8 mouse cellular contexts compared by ENCODE assay signal in genomic region chr10:34280591-34281175, GRCm38 (mm10). TPM values are rescaled to one million over a fixed set of nuclear protein-coding genes. Genes with fewer than 3 reads are reported as not detected.
DNase-seq lines count a peak whose midpoint lies in the region; ATAC-seq and TF ChIP-seq lines count a peak whose summit lies in the region.

No protein-coding gene starts in this region.

- no peak for ATAC-seq in heart, embryonic 12.5 days (ENCODE audit: insufficient number of reproducible peaks, low FRiP score)
- no peak for ATAC-seq in kidney, embryonic 16.5 days (ENCODE audit: low FRiP score, low TSS enrichment)
- ATAC-seq in liver, embryonic 15.5 days (ENCODE audit: insufficient read depth): no peak
- ATAC-seq in neural tube, embryonic 12.5 days (ENCODE audit: low FRiP score, low read depth): no peak

- H3K9me3 ChIP-seq in heart, embryonic 12.5 days (replicated peaks): no peaks in the 10 kb centered on the region
- H3K9me3 ChIP-seq in kidney, embryonic 16.5 days (ENCODE audit: low read length): no peaks in the 10 kb centered on the region
- H3K9me3 ChIP-seq in liver, embryonic 15.5 days (replicated peaks): no peaks in the 10 kb centered on the region
- H3K9me3 ChIP-seq in neural tube, embryonic 12.5 days: no peaks in the 10 kb centered on the region

- peak; percentile 39 for TF ChIP-seq CTCF in cortical plate, adult 2 months (IDR thresholded peaks at IDR 0.05; ENCODE audit: extremely low read depth, insufficient read depth, low read length)

- no peaks in the 10 kb centered on the region for H3K36me3 ChIP-seq in heart, embryonic 12.5 days
- H3K36me3 ChIP-seq in kidney, embryonic 16.5 days (ENCODE audit: insufficient read depth, low read length): no peaks in the 10 kb centered on the region
- H3K36me3 ChIP-seq in liver, embryonic 15.5 days (replicated peaks): no peaks in the 10 kb centered on the region
- H3K36me3 ChIP-seq in neural tube, embryonic 12.5 days: no peaks in the 10 kb centered on the region

- no peak overlapping the region for H3K9ac ChIP-seq in heart, embryonic 12.5 days
- no peak overlapping the region for H3K9ac ChIP-seq in kidney, embryonic 16.5 days (replicated peaks; ENCODE audit: low read length)
- H3K9ac ChIP-seq in liver, embryonic 15.5 days: peak overlapping the region; percentile 32; the same call in 1 of the 2 replicates
- H3K9ac ChIP-seq in neural tube, embryonic 12.5 days: no peak overlapping the region

- no peaks in the 10 kb centered on the region; the same call in 1 of the 2 replicates for H3K4me1 ChIP-seq in cortical plate, adult 2 months (ENCODE audit: control insufficient read depth, insufficient read depth, low read length)
- peaks cover 13% of the 10 kb centered on the region for H3K4me1 ChIP-seq in heart, embryonic 12.5 days (replicated peaks)
- H3K4me1 ChIP-seq in kidney, embryonic 16.5 days (ENCODE audit: insufficient read depth, low read length): peaks cover 18% of the 10 kb centered on the region
- H3K4me1 ChIP-seq in liver, embryonic 15.5 days (replicated peaks): peaks cover 21% of the 10 kb centered on the region
- peaks cover 13% of the 10 kb centered on the region for H3K4me1 ChIP-seq in neural tube, embryonic 12.5 days

- no peak for TF ChIP-seq POLR2A in cortical plate, adult 2 months (IDR thresholded peaks at IDR 0.05; ENCODE audit: extremely low read depth, insufficient read depth, low read length)

- H3K4me2 ChIP-seq in heart, embryonic 12.5 days: peak overlapping the region; percentile 55
- peak overlapping the region; percentile 46 for H3K4me2 ChIP-seq in kidney, embryonic 16.5 days (replicated peaks; ENCODE audit: low read depth, low read length)
- H3K4me2 ChIP-seq in liver, embryonic 15.5 days: peak overlapping the region; percentile 85
- peak overlapping the region; percentile 53 for H3K4me2 ChIP-seq in neural tube, embryonic 12.5 days (replicated peaks)

- DNase-seq in A20 (ENCODE audit: low read depth, low spot score): peak; percentile 85
- DNase-seq in Muller cell, postnatal 12 days (ENCODE audit: inconsistent ontology term): peak; percentile 83
- no peak for DNase-seq in ovary, adult 18-20 months (ENCODE audit: low spot score)

- H3K4me3 ChIP-seq in cortical plate, adult 2 months (ENCODE audit: insufficient read depth, low read length): peak overlapping the region; percentile 86
- 0 out of 2 replicates have a peak overlapping the region, but pooled peaks have one; percentile 17 for H3K4me3 ChIP-seq in heart, embryonic 12.5 days
- peak overlapping the region; percentile 32 for H3K4me3 ChIP-seq in kidney, embryonic 16.5 days (ENCODE audit: low read length)
- peak overlapping the region; percentile 51 for H3K4me3 ChIP-seq in liver, embryonic 15.5 days (replicated peaks)
- H3K4me3 ChIP-seq in neural tube, embryonic 12.5 days: no peak overlapping the region

- H3K27me3 ChIP-seq in heart, embryonic 12.5 days (replicated peaks): 0 out of 2 replicates have a peak, but pooled peaks cover 3% of the 10 kb centered on the region
- no peaks in the 10 kb centered on the region for H3K27me3 ChIP-seq in kidney, embryonic 16.5 days (ENCODE audit: insufficient read depth, low read length)
- H3K27me3 ChIP-seq in liver, embryonic 15.5 days: no peaks in the 10 kb centered on the region
- no peaks in the 10 kb centered on the region for H3K27me3 ChIP-seq in neural tube, embryonic 12.5 days (replicated peaks)

- 29% methylated on average over 13 of the region's 13 CpGs for WGBS in heart, embryonic 12.5 days
- WGBS in kidney, embryonic 16.5 days: 29% methylated on average over 13 of the region's 13 CpGs
- 16% methylated on average over 13 of the region's 13 CpGs for WGBS in liver, embryonic 15.5 days (ENCODE audit: insufficient replicate concordance)
- WGBS in neural tube, embryonic 12.5 days: 28% methylated on average over 13 of the region's 13 CpGs

- H3K27ac ChIP-seq in cortical plate, adult 2 months (ENCODE audit: insufficient read depth, low read length): no peak overlapping the region
- H3K27ac ChIP-seq in heart, embryonic 12.5 days (ENCODE audit: poor library complexity, severe bottlenecking): no peak overlapping the region
- no peak overlapping the region for H3K27ac ChIP-seq in kidney, embryonic 16.5 days (ENCODE audit: low read length)
- no peak overlapping the region for H3K27ac ChIP-seq in liver, embryonic 15.5 days (replicated peaks)
- H3K27ac ChIP-seq in neural tube, embryonic 12.5 days: no peak overlapping the region

RNA-seq across cellular contexts. Expression of gene Tspyl1, which starts 1.3 kb away (rescaled TPM):
- polyA plus RNA-seq in cortical plate, adult 2 months (2012; rRNA removed): 110 and 118 TPM in 2 replicates
- 81.2 and 85.1 TPM in 2 replicates for polyA plus RNA-seq in heart, embryonic 12.5 days (2016; fragmentation: Nextera tagmentation; extraction: Ambion mirVana)
- 54.9 and 62.6 TPM in 2 replicates for polyA plus RNA-seq in kidney, embryonic 16.5 days (2015; fragmentation: Nextera tagmentation; extraction: Ambion mirVana)
- 26.2 and 27.2 TPM in 2 replicates for polyA plus RNA-seq in liver, embryonic 15.5 days (2015; fragmentation: Nextera tagmentation; extraction: Ambion mirVana)
- polyA plus RNA-seq in neural tube, embryonic 12.5 days (2016; fragmentation: Nextera tagmentation; extraction: Ambion mirVana): 138 and 142 TPM in 2 replicates

RNA-seq across cellular contexts. Expression of gene Tspyl4, which starts 16.6 kb away (rescaled TPM):
- 315 and 334 TPM in 2 replicates for polyA plus RNA-seq in cortical plate, adult 2 months (2012; rRNA removed)
- polyA plus RNA-seq in heart, embryonic 12.5 days (2016; fragmentation: Nextera tagmentation; extraction: Ambion mirVana): 25.6 and 27.5 TPM in 2 replicates
- polyA plus RNA-seq in kidney, embryonic 16.5 days (2015; fragmentation: Nextera tagmentation; extraction: Ambion mirVana): 10.7 and 12.3 TPM in 2 replicates
- 0.55 and 0.76 TPM in 2 replicates for polyA plus RNA-seq in liver, embryonic 15.5 days (2015; fragmentation: Nextera tagmentation; extraction: Ambion mirVana)
- polyA plus RNA-seq in neural tube, embryonic 12.5 days (2016; fragmentation: Nextera tagmentation; extraction: Ambion mirVana): 143 and 153 TPM in 2 replicates
